9 mouse cellular contexts compared by ENCODE assay signal in the genomic region with DNA sequence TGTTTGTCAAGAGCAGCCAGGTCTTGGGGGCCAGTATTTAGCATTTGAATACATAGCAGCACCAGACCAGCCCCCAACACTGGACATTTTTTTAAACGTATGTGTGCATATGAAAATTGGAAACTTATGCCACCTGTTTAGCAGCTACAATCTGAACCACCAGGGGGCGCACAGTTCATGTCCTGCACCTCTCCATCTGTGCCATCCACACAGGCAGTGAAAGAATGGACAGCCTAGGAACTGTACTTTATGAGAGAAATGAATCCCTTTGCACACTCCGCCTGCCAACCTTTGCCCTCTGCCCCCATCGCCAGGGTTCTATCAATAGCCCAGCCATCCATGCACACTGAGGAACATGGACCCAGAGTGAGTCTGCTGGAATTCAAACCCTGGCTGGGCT. TPM values are rescaled to one million over a fixed set of nuclear protein-coding genes. Genes with fewer than 3 reads are reported as not detected.
A peak's percentile ranks its signal among the peaks of the same experiment; 100 is the strongest.
DNase-seq lines count a peak whose midpoint lies in the region; ATAC-seq and TF ChIP-seq lines count a peak whose summit lies in the region.
"Had no signal": no experiment of that assay in that cellular context is flagged by ENCODE, and none has a peak within 500 bp of the region (broad histone marks: within the 10 kb centered on the region; RNA-seq: fewer than 3 reads in every experiment).

No protein-coding gene starts in this region.

- TF ChIP-seq POLR2A in limb, embryonic 14.5 days (IDR thresholded peaks at IDR 0.05; ENCODE audit: borderline replicate concordance, extremely low read depth, insufficient read depth, insufficient read length) = no peak

- TF ChIP-seq CTCF in Patski (IDR thresholded peaks at IDR 0.05) = peak; percentile 84

- 0 out of 2 replicates have a peak, but pooled peaks cover 4% of the 10 kb centered on the region for H3K36me3 ChIP-seq in hindbrain, embryonic 10.5 days
- H3K36me3 ChIP-seq in hindbrain, embryonic 13.5 days = peaks cover 8% of the 10 kb centered on the region
- H3K36me3 ChIP-seq in limb, embryonic 14.5 days (ENCODE audit: control insufficient read depth, insufficient read depth, low read length) = no peaks in the 10 kb centered on the region

- ATAC-seq in hindbrain, embryonic 13.5 days (ENCODE audit: low FRiP score) = no peak
- ATAC-seq in Patski = no peak
- peak; percentile 29 for ATAC-seq in granulocyte monocyte progenitor cell, adult 5-6 weeks (replicated peaks; ENCODE audit: poor library complexity, severe bottlenecking)
- no peak for ATAC-seq in limb, embryonic 14.5 days (ENCODE audit: low FRiP score, low read depth)

- DNase-seq in hindbrain, embryonic 10.5 days (ENCODE audit: low spot score) = peak; percentile 52
- DNase-seq in Patski (ENCODE audit: low read depth, low spot score) = no peak
- DNase-seq in cerebellum, postnatal 10 days = peak; percentile 73 to 78
- peak; percentile 23 for DNase-seq in limb, embryonic 14.5 days (ENCODE audit: low spot score)
- peak; percentile 22 to 37 for DNase-seq in monocyte, adult 2 months (ENCODE audit: low read depth in 1 of 2, low spot score in 2 of 2)
- peak; percentile 85 for DNase-seq in testis, postnatal 10 days (ENCODE audit: low spot score)

- no peaks in the 10 kb centered on the region for H3K4me1 ChIP-seq in hindbrain, embryonic 10.5 days (replicated peaks)
- no peaks in the 10 kb centered on the region; the same call in 1 of the 2 replicates for H3K4me1 ChIP-seq in hindbrain, embryonic 13.5 days (replicated peaks)
- no peaks in the 10 kb centered on the region for H3K4me1 ChIP-seq in limb, embryonic 14.5 days (ENCODE audit: control insufficient read depth, insufficient read depth, low read length)
- H3K4me1 ChIP-seq: limb, embryonic 13.5 days had no signal

- H3K9ac ChIP-seq in hindbrain, embryonic 13.5 days = no peak overlapping the region
- no peak overlapping the region for H3K9ac ChIP-seq in limb, embryonic 14.5 days (ENCODE audit: low read depth, low read length, severe bottlenecking)
- H3K9ac ChIP-seq: limb, embryonic 13.5 days had no signal

- H3K27me3 ChIP-seq in hindbrain, embryonic 10.5 days (ENCODE audit: insufficient read depth, poor library complexity, severe bottlenecking) = no peaks in the 10 kb centered on the region
- H3K27me3 ChIP-seq in hindbrain, embryonic 13.5 days = no peaks in the 10 kb centered on the region
- H3K27me3 ChIP-seq in Patski = no peaks in the 10 kb centered on the region
- no peaks in the 10 kb centered on the region for H3K27me3 ChIP-seq in limb, embryonic 14.5 days (ENCODE audit: control insufficient read depth, insufficient read depth, low read length)
- H3K27me3 ChIP-seq: limb, embryonic 13.5 days had no signal

- no peaks in the 10 kb centered on the region for H3K9me3 ChIP-seq in hindbrain, embryonic 10.5 days
- no peaks in the 10 kb centered on the region for H3K9me3 ChIP-seq in hindbrain, embryonic 13.5 days
- no peaks in the 10 kb centered on the region for H3K9me3 ChIP-seq in limb, embryonic 14.5 days (ENCODE audit: control insufficient read depth, low read length)
- H3K9me3 ChIP-seq: limb, embryonic 13.5 days had no signal

- WGBS in hindbrain, embryonic 10.5 days = 57% methylated on average over 4 of the region's 4 CpGs
- 65% methylated on average over 4 of the region's 4 CpGs for WGBS in hindbrain, embryonic 13.5 days
- WGBS in limb, embryonic 14.5 days = 56% methylated on average over 4 of the region's 4 CpGs

- in situ Hi-C loops in Patski (cut with MboI; ENCODE audit: low pct_unique_long_range_greater_than_20kb) = no loop called here

- no peak overlapping the region for H3K27ac ChIP-seq in hindbrain, embryonic 10.5 days
- no peak overlapping the region for H3K27ac ChIP-seq in hindbrain, embryonic 13.5 days
- H3K27ac ChIP-seq in limb, embryonic 14.5 days (replicated peaks; ENCODE audit: low read depth, low read length) = no peak overlapping the region
- H3K27ac ChIP-seq: limb, embryonic 13.5 days had no signal

- no peak overlapping the region for H3K4me2 ChIP-seq in hindbrain, embryonic 13.5 days
- no peak overlapping the region for H3K4me2 ChIP-seq in limb, embryonic 14.5 days (replicated peaks; ENCODE audit: low read depth, low read length, severe bottlenecking)
- H3K4me2 ChIP-seq: limb, embryonic 13.5 days had no signal

- H3K4me3 ChIP-seq in hindbrain, embryonic 10.5 days = no peak overlapping the region
- no peak overlapping the region for H3K4me3 ChIP-seq in hindbrain, embryonic 13.5 days
- no peak overlapping the region for H3K4me3 ChIP-seq in limb, embryonic 14.5 days (replicated peaks; ENCODE audit: low read length)
- H3K4me3 ChIP-seq: limb, embryonic 13.5 days had no signal

- CTCF ChIA-PET in Patski (lab: Charles Lee) = interaction anchor here (0.8 to 2.4 kb wide), 6 partner anchors 9 to 60 kb away, joined by 3 to 9 read pairs (median 4); a partner anchor contains a TSS

- POLR2A ChIA-PET in Patski (lab: Charles Lee) = no interaction called here

RNA-seq across cellular contexts. Expression of a gene that starts 23.0 kb away (rescaled TPM):
- polyA plus RNA-seq in hindbrain, embryonic 10.5 days (2016; fragmentation: Nextera tagmentation; extraction: Ambion mirVana) = 0.32 and 0.85 TPM in 2 replicates
- polyA plus RNA-seq in hindbrain, embryonic 13.5 days (2015; fragmentation: Nextera tagmentation; extraction: Ambion mirVana) = 1.2 and 1.4 TPM in 2 replicates
- polyA plus RNA-seq in Patski (2021) = 2.9 TPM
- total RNA-seq in granulocyte monocyte progenitor cell, adult 5-6 weeks (2014; fragmentation: Nextera tagmentation) = 232 and 310 TPM in 2 replicates
- 511 and 544 TPM in 2 replicates for total RNA-seq in granulocyte monocyte progenitor cell, adult 5-6 weeks (2017)
- 6.9 and 8.7 TPM in 2 replicates for polyA plus RNA-seq in limb, embryonic 14.5 days (2012; rRNA removed)
- polyA plus RNA-seq in limb, embryonic 14.5 days (2014; fragmentation: Nextera tagmentation; extraction: Ambion mirVana) = 19.4 and 23.3 TPM in 2 replicates

RNA-seq across cellular contexts. Expression of a gene that starts 25.3 kb away (rescaled TPM):
- not detected in 2 replicates for polyA plus RNA-seq in hindbrain, embryonic 10.5 days (2016; fragmentation: Nextera tagmentation; extraction: Ambion mirVana)
- polyA plus RNA-seq in hindbrain, embryonic 13.5 days (2015; fragmentation: Nextera tagmentation; extraction: Ambion mirVana) = not detected in 2 replicates
- polyA plus RNA-seq in Patski (2021) = not detected
- not detected in 2 replicates for total RNA-seq in granulocyte monocyte progenitor cell, adult 5-6 weeks (2014; fragmentation: Nextera tagmentation)
- not detected in 2 replicates for total RNA-seq in granulocyte monocyte progenitor cell, adult 5-6 weeks (2017)
- 1.5 and 3.1 TPM in 2 replicates for polyA plus RNA-seq in limb, embryonic 14.5 days (2012; rRNA removed)
- polyA plus RNA-seq in limb, embryonic 14.5 days (2014; fragmentation: Nextera tagmentation; extraction: Ambion mirVana) = not detected in 2 replicates
- polyA plus RNA-seq: limb, embryonic 13.5 days had no signal

RNA-seq across cellular contexts. Expression of a gene that starts 26.1 kb away (rescaled TPM):
- polyA plus RNA-seq in hindbrain, embryonic 10.5 days (2016; fragmentation: Nextera tagmentation; extraction: Ambion mirVana) = 16.8 and 19.4 TPM in 2 replicates
- polyA plus RNA-seq in hindbrain, embryonic 13.5 days (2015; fragmentation: Nextera tagmentation; extraction: Ambion mirVana) = 24.3 and 27.5 TPM in 2 replicates
- 55.2 TPM for polyA plus RNA-seq in Patski (2021)
- total RNA-seq in granulocyte monocyte progenitor cell, adult 5-6 weeks (2014; fragmentation: Nextera tagmentation) = 27.1 and 44.0 TPM in 2 replicates
- 42.0 and 48.3 TPM in 2 replicates for total RNA-seq in granulocyte monocyte progenitor cell, adult 5-6 weeks (2017)
- polyA plus RNA-seq in limb, embryonic 14.5 days (2012; rRNA removed) = 60.9 and 61.9 TPM in 2 replicates
- 25.5 and 26.9 TPM in 2 replicates for polyA plus RNA-seq in limb, embryonic 14.5 days (2014; fragmentation: Nextera tagmentation; extraction: Ambion mirVana)

RNA-seq across cellular contexts. Expression of a gene that starts 44.2 kb away (rescaled TPM):
- polyA plus RNA-seq in hindbrain, embryonic 10.5 days (2016; fragmentation: Nextera tagmentation; extraction: Ambion mirVana) = not detected in 2 replicates
- 0.05 TPM in 1 of 2 replicates, not detected in the other for polyA plus RNA-seq in hindbrain, embryonic 13.5 days (2015; fragmentation: Nextera tagmentation; extraction: Ambion mirVana)
- 0.01 TPM for polyA plus RNA-seq in Patski (2021)
- total RNA-seq in granulocyte monocyte progenitor cell, adult 5-6 weeks (2014; fragmentation: Nextera tagmentation) = not detected in 2 replicates
- total RNA-seq in granulocyte monocyte progenitor cell, adult 5-6 weeks (2017) = not detected in 2 replicates
- 16.6 and 18.6 TPM in 2 replicates for polyA plus RNA-seq in limb, embryonic 14.5 days (2012; rRNA removed)
- 8.9 and 11.2 TPM in 2 replicates for polyA plus RNA-seq in limb, embryonic 14.5 days (2014; fragmentation: Nextera tagmentation; extraction: Ambion mirVana)
